Mouse (Mus musculus) frontal cortex, postnatal 14 days (tissue): ENCODE data around the gene Elf2.

Experiments
- DNase-seq, 2 experiments: peaks; one replicate each; pipeline ENCODE4 v3.0.0; 2022; ENCODE audit warnings: low spot score in 2 of 2

Gene Elf2

GRCm38 (mm10) chr3:51278433-51278832, 62.0 kb downstream of the Elf2 start:
- no peak for DNase-seq

DNA sequence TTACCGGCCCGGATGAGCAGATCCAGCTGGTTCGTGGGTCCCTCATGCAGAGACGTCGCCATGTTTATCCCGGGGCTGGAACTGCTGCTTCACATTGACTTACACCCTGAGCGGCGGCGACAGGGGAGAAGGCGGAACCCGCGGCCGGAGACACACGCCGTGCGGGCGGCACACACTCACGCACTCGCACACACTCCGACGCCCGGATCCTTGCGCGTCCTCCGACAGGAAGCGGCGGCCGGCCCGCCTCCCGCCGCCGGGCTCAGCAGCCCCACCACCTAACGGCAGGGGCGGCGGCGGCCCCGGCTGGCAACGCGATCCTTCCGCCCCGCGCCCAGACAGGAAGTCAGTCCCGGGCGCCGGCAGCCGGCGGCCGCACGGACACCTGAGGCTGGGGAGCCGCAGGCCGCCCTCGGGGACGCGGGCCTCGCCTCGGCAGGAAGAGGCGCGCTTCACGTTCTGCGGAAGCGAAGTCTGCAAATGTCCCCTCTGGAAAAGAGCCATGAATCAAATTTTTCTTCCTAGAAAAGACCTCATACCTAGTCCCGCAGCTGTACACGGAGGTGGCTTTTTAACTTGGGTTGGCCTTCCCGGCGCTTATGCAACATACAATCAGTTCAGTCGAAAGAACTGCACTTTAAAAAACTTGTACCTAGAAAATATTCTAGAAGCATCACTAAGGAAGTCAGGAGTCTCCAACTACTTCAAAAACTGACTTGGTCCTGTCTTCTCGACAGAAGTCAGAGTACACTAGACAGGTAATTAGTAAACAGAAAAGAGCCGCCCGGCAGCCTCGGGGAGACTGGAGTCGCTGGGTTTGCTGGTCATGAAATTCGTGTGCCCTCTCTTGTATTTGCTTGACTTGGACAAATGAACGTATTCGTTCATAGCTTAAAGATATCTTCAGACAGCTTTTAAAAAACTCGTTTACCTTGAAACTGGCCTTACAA, 63.0 kb downstream of the Elf2 start:
- DNase-seq = peak; percentile 73 to 76

DNA sequence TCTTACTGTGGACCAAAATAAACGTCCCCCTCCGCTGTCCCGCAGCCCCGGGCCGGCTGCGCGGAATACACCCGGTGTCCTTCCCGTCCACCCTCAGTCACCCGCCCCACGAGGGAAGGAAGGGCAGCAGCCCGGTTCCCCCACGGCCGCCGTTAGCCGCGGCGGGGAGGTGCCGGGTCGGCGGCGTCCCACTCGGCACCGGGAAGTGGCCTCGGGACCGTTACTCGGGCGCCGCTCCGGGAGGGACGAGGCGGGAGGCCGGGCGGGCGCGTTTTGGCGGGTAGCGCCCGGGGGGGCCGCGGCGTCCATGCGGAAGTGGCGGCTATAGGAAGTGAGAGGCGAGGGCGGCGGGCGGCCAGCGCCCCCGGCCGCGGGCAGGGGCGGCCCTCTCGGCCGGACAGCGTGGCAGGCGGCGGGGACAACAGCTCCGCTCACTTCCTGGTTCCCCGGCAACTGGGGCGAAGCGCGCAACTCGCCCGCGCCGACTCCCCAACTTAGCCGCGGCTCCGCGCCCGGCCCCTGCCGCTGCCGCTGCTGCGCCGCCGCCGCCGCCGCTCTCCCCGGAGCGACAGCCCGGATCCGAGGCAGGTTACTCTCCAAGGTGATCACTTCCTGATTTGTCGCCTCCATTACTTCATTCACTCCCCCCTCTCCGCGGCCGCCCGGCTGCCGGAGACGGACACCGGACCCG, 63.9 kb downstream of the Elf2 start:
- DNase-seq = peak in 1 of 2 experiments; percentile 51

DNA sequence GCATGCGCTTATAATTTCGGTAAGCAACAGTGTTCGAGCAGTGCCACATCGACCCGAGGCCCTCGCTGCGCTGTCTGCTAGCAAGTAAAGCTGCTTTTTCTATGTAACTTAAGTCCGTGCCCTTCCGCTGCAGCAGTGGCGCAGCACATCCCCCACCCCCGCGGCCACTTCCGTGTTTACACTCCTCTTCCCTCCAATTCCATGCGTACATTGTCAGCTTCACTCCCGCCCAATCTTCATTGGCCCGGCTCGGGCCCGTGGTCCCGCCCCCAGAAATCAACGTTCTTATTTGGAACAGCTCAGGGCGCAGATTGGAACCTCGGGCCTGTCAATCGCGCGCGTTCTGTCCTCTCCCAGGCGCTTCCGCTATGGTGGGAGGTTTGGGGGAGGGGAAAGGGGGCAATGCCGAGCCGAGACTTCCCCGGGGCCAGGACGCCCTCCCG, 64.5 kb downstream of the Elf2 start:
- DNase-seq = peak; percentile 97

DNA sequence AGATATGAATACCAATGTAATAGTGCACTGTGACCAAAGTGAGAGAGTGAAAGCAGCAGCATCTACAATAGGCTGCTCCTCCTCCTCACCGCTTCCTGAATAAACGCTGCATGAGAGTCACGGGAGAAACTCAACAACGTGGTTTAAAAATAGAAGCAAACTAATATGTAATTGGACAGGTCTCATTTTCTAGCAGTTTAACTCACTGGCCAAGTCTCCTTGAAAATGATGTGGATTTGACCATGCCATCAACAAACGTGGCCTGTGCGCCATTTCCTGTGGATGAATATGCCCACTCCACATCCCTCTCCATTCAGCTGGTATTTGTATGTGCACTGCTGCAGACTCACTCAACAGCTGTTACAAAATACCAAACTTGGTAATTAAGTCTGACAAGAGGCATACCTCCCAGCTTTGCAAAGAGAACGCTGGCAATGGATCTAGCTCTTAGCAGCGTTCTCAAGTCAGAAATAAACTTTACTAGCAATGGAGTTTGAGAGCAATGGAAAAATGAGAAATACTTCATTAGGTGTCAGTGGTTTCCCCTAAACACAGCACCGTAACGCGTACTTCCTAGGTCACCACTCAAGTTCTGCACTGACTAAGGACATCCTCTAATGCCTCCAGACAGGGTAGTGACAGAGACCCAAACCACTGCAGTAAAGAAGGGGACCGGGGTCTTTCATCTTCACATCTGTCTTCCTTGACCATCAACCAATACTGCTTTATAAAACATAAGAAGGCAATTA, 70.2 kb downstream of the Elf2 start:
- DNase-seq = no peak

GRCm38 (mm10) chr3:51268434-51268833, 72.0 kb downstream of the Elf2 start:
- DNase-seq = no peak

DNA sequence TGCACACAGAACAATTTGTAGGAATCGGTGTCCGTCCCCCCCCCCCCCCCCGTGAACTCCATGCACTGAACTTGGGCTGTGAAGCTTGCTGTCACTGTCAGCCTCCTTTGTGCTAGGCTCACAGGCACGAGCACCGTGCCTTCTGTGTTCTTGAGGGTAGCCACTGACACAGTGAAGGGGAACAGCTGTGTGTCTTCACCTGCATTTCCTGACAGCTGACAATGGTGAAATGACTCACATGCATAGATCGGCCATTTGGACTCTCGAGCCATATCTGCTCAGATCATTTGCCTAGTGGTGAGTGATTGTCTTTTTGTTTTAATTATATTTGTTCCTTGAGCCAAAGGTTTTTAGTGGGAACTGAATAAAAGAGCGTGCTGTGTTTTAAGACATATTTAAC, 77.5 kb downstream of the Elf2 start:
- DNase-seq = no peak

- DNase-seq = no peak
Observed at GRCm38 (mm10) chr3:51258070-51258469, 82.4 kb downstream of the Elf2 start.

GRCm38 (mm10) chr3:51256450-51256849, 84.0 kb downstream of the Elf2 start:
- DNase-seq = no peak

- DNase-seq = no peak
Observed at GRCm38 (mm10) chr3:51254784-51255183, 85.7 kb downstream of the Elf2 start.

DNA sequence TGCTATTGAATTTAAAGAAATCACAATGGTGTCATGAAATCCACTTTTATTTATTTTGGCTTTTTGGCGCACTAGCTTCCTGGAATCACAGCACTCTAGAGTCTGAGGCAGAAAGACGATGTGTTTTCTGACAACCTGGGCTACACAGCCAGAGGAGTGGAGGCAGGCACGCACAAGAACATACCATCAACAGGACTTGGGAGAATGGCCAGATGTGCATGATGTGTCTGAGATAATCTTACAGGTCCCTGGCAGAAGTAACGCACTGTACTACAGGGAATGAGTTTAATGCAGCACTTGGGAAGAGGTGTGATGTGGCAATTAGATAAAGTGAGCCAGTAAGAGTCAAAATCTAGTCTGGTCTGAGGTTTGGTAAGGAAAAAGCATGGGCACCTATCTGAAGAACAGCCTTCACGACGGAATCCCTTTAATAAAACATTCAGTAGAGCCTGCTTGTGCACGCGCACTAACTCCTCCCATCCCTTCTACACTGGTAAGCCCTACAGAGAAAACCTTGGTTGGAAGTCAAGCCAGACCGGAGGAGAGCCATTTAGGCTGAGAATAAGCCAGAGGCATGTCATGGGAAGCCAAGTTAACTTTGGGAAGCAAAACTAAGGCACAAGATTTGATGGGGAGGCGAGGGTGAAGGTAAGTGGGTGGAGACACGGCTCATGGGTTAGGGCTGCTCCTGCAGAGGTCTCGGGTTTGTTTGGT, 87.6 kb downstream of the Elf2 start:
- DNase-seq = no peak

DNA sequence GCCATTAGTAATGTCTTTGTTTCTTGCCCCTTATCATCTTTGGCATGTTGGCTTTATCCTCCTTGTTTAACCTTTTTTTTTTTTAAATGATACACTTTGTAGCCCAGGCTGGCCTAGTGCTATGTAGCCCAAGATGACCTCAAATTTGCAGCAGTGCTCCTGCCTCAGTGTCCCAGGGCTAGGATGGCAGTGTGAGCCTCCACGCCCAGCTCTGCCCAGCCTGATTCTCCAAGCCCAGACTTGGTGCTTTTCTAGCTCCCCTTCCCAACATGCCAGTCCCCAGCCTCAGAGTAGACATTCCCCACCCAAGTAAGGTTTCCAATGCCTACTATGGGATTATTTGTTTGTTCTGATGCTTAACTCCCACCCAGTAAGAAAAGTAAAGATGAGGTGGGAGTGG, 88.2 kb downstream of the Elf2 start:
- DNase-seq = no peak

- no peak for DNase-seq
Observed at GRCm38 (mm10) chr3:51251057-51251456, 89.4 kb downstream of the Elf2 start.

DNA sequence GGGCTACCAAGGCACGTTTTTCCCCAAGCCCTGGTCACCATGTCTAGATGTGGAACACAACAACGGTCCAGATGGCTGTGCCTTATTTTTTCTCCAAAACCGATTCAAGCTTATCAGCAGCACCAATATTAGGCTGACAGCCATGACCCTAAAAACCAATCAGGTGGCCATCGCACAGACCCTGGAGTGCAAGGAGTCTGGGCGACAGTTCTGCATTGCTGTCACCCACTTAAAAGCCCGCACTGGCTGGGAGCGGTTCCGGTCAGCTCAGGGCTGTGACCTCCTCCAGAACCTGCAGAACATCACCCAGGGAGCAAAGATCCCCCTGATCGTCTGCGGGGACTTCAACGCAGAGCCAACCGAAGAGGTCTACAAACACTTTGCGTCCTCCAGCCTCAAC, 90.6 kb downstream of the Elf2 start:
- no peak for DNase-seq

DNA sequence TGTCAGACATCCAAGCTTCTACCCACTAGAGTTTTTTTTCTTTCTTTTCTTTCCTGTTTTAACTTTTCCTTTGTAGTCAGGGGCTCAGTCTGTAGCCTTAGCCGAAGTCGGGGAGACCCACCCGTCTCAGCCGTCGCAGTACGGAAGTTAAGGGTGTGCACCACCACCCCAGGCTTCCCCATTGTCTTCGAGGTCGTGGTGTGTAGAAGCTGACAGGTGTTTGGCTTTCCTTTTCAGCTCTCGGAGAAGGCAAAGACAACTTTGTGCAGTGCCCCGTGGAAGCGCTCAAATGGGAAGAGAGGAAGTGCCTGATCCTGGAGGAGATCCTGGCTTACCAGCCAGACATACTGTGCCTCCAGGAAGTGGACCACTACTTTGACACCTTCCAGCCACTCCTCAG, 91.0 kb downstream of the Elf2 start:
- no peak for DNase-seq

DNA sequence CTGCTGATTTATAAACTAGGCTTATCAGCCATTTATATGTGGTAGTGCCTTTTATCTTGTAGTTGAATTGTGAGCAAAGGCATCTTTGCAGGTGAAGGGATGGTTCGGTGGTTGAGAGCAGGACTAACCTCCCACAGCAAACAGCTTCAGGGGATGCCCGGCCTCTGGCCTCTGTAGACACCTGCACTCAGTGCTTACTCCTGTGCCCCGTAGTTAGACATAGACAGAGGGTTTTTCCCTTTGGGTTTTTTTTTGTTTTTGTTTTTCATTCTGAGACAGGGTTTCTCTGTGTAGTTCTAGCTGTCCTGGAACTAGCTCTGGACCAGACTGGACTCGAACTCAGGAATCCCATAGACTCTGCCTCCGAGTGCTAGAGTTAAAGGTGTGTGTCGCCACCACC, 91.9 kb downstream of the Elf2 start:
- DNase-seq = no peak

DNA sequence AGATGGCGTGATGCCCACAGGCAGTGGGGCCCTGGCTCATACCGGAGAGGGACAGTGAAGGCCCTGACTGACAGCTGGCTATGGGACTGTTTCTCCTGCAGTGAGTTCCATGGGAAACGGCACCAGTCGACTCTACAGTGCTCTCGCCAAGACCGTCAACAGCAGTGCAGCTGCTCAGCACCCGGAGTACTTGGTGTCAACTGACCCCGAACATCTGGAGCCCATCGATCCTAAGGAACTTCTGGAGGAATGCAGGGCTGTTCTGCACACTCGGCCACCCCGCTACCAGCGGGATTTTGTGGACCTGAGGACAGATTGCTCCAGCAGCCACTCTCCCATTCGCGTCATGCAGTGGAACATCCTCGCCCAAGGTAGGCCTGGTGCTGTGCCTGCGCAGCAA, 92.8 kb downstream of the Elf2 start:
- peak in 1 of 2 experiments; percentile 7 for DNase-seq

DNA sequence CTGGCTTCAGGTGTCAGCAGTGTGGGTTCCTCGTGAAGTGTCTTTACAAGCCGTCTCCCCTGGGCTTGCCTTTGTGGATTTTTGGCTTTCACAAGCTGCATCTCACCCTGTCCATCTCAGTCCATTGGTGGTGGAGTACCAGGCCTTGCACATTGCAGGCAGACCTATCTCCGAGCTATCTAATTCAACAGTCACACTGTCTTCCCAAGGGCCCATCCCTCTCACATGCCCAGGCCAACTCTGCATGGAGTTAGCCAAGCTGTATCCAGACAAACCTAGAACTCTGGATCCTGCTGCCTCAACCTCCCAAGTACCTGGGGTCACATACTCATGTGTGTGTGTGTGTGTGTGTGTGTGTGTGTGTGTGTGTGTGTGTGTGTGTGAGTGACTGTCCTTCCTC, 100.9 kb downstream of the Elf2 start:
- DNase-seq = no peak

DNA sequence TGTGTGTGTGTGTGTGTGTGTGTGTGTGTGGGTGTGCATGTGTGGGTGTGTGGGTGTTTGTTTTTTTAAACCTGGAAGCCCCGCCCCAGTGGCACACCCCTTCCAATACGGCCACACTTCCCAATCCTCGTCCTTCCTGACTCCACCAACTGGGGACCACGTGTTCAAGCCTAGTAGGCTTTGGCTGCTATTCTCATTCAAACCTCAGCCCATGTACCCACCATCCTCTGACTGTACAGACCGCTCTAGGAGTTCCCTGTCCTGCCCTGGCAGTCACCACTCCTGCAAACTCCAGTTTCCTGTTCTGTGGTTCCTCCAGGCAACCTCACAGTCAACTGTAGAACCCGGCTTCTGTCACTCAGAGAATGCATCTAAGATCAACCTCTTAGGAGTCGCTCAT, 101.9 kb downstream of the Elf2 start:
- DNase-seq = no peak

DNA sequence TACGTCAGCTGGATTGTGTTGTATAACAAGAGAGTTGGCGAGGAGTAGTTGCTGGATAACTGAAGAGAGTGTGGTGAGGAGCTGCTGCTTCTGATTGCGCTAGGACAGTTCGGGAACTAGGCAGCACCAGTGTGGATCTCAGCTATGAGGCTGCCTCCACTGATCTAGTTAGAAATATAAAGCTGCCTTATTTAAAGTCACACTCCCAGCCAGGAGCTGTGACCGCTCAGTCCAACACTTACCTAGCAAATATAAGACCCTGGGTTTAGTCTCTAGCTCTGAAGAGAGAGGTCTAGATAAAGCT, 105.8 kb downstream of the Elf2 start:
- DNase-seq = no peak

DNA sequence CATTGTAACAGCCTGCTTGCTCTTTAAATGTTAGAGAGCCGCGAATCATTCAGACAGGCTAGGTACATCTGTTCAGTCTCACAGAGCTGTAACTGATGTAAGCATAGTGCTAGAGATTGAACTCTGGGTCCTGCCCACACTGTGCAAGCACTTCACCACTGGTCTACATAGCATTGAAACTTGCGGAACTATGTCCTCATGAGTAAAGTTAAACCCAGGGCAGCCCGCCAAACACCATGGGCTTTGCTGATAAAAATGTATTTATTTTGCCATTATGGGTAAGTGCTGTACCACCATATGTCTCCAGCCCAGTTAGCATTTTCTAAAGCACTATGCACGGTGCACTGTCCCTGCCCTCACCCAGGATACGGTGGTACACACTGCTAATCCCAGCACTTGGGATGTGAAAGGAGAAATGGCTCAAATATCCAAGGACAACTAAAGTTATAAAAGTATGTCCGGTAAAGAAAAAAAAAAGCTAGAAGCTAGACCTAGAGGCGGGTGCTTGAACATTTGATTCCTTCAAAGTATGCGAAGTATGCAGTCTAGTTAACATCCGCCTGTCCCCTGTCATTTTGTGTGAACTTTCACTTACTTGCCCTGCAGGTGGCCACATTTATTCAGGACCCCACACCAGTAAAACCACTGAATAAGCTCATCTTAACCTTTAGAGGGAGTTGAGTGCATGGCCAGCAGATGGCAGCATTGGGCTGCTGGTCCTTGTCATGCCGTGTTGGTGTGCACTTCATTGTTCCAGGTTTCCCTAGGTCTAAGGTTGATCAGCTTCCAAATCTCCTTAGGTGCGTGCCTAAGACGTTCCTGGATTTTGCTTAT, 106.3 kb downstream of the Elf2 start:
- DNase-seq = peak; percentile 49 to 70
